Mouse (Mus musculus): ENCODE data around the gene Ccdc36.

The Ccdc36 gene

DNA sequence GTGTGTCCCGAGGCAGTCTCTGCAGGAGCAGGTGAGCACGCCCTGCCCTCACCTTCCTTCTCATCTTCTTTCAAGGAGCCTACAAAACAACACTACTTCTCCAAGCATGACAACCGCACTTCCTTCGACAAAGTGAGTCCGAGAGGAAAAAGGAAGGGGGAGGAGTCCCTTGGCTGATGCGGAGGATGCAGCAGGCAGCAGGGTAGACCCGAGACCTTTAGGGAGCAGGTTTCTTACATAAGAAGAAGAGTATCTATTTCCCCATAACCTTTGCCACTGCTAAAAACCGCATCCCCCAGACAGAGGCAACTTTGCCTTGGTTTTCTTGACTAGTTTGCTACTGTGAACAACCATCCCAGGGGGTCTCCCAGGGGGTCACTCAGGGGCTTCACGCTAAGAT, 16.8 kb upstream of the Ccdc36 start:
- no peak for DNase-seq (ENCODE audit: low read depth, low spot score)

DNA sequence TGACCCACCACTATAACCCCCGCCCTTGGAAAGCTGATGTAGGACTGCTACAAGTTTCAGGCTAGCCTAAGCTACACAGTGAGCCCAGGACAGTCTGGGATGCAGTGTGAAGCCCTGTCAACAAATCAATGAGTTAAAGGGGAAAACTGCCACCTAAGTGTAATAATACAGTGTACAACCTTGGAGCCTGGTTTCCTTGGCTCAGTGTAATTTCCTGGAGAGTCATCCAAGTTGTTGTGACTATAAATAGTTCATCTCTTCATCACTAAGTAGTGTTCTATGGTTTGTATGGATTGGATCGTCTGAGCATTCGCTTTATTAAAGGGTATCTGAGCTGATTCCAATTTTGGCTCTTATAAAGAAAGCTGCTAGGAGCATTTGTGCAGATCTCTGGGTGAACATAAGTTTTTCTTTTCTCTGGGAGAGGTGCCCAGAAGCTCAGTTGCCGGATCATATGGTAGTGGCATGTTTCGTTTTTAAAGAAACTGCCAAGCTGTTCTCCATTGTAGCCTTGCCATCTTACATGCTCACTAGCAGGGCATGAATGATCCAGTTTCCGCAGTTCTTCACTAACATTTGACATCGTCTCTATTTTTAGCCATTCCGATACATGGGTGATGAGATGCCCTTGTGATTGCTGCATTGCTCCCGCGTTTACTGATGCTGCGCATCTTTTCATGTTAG, 13.1 kb upstream of the Ccdc36 start:
- no peak for DNase-seq (ENCODE audit: low read depth, low spot score)

- DNase-seq (ENCODE audit: low read depth, low spot score) = no peak
Measured at GRCm38 (mm10) chr9:108440485-108440884, 12.2 kb upstream of the Ccdc36 start.

- no peak for DNase-seq (ENCODE audit: low read depth, low spot score)
Measured at GRCm38 (mm10) chr9:108439176-108439575, 10.9 kb upstream of the Ccdc36 start.

DNA sequence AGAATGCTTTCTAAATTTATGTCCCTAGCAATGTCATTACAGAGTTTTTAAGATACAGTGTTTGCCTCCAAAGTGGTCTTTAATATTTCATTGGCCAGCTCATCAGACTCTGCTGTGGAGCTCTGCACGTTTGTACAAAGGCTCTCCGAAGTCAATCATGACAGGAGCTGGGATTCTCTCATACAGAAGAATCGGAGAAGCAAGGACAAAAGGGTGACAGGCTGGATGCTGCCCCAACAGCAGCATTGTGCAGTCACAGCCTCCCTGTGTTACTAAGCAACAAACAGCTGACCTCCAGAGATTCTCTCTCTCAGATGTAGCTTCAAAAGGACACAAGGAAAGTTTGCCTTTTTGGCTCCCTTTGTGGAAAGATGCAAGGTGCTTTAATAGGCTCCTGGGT, 7.9 kb upstream of the Ccdc36 start, which contains the start of gene BC048562:
Gene BC048562, plus strand, starts transcription at position 301 of the 400 bp plus-strand sequence.
- no peak for DNase-seq (ENCODE audit: low read depth, low spot score)

DNA sequence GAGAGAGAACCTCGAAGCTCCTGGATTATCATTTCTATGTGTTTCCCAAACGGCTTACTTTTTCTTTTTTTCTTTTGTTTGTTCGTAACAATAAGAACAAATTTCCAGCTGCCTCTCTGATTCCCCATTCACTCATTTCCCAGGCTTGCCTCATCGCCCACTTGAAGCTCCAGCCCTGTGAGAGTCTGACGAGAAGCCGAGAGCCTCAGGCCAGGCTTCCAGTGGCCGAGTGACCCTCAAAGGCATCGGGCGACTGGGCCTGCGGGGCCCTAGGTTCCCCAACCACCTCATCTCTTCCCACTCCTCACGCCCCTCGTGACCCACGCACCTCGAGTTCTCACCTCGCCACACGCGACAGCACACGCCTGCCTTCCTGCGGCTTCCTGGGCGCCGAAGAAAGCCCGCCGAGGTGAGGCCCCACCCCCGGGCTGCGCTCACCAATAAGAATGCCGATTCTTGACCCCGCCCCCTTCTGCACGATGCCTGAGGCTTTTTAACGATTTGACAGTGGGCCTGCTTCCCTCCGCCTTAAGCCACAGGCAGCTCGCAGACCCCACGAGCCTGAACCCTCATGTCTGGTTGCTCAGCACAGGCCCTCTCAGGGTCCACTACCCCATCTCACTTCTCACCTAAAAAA, 3.3 kb upstream of the Ccdc36 start:
- DNase-seq (ENCODE audit: low read depth, low spot score) = peak; percentile 93

GRCm38 (mm10) chr9:108412221-108412620, 16.1 kb downstream of the Ccdc36 start:
- DNase-seq (ENCODE audit: low read depth, low spot score) = no peak

GRCm38 (mm10) chr9:108411381-108411942, 16.8 kb downstream of the Ccdc36 start:
- no peak for DNase-seq (ENCODE audit: low read depth, low spot score)

DNA sequence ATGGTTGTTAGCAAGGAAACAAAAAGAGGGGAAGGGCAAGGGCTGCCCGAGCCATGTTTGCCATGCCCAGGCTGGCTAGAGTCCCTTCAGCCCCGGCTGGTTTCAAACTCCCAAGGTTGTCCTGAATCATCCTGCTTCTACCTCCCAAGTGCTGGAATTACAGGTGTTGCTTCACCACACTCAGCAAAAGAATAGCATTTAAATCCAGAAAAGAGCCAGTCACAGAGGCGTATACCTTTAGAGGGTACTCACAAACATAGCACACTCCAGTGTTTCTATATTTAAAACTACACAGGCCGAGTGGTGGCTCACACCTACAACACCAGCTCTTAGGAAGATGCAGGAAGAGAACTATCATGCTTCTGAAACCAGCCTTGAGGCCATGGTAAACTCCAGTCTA, 18.7 kb downstream of the Ccdc36 start:
- no peak for DNase-seq (ENCODE audit: low read depth, low spot score)

DNA sequence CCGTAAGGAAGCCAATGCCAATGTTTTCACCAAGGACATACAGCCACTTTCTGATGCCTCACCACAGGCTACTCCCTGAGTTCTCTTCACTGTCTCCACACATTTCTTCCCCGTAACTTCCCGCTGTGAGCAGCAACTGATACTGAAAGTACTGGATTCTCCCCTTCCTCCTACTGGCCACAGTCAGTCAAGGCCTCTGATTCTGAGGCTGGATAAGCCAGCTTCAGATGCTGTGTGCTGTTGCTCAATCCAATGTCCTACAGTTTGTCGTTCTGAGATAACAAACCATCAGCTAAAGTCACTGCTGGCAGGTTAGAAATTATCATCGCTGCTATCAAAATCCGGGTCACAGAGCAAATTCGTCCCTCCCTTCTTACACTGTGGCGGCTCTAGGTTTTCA, 23.8 kb downstream of the Ccdc36 start:
- peak; percentile 47 for DNase-seq (ENCODE audit: low read depth, low spot score)

DNA sequence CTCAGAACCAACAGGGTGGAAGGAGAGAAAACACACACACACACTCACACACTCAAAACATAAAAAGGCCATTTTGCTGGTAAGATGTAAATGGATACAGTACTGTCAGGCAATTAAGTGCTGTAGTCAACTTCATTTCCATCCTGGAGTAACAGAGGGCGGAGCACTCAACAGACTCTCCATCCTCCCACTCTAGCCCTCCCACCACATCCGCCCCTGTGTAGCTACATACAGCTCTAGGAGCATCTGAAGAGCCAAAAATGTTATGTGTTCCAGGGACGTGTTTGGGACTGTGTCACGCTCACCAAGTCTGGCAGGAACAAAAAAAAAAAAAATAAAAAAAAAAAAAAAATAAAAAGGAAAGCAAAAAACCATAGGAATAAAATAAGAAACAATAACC, 25.2 kb downstream of the Ccdc36 start:
- no peak for DNase-seq (ENCODE audit: low read depth, low spot score)

- no peak for DNase-seq (ENCODE audit: low read depth, low spot score)
Measured at GRCm38 (mm10) chr9:108401186-108401960, 26.9 kb downstream of the Ccdc36 start.

DNA sequence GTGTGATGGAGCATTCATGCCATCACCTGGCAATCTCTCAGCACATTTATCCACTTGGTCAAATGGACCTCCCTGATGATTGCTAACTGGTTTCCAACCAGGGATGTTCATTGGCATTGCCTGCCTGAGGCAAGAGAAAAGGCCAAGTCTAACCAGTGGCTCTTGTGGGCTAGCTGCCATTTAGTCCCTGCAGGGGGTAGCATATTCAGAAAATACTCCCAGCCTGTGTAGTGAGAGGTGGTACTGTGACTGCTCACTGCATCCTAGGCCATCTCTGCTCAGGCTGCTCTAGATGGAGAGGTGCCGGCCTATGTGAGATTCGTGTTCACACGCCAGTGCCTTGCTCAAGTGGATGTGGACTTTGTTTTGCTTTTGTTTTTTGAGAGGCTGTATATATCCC, 30.0 kb downstream of the Ccdc36 start:
- no peak for DNase-seq (ENCODE audit: low read depth, low spot score)

DNA sequence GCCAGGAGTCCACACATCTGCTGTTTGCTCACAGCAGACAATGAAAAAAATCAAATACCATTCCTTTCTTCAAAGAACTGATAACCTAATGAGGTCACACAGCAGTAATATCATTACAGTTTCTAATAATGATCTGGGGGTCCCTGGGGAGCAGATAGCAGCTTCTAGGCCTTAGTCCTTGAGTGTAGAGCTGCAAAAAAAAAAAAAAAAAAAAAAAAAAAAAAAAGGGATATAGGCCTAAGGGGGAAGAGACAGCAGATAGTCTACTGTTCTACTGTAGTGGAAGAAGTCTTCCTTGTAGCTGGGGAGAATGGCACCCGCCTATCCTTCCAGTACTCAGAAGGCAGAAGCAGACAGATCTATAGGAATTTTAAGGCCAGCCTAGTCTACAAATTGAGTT, 32.9 kb downstream of the Ccdc36 start:
- no peak for DNase-seq (ENCODE audit: low read depth, low spot score)

DNA sequence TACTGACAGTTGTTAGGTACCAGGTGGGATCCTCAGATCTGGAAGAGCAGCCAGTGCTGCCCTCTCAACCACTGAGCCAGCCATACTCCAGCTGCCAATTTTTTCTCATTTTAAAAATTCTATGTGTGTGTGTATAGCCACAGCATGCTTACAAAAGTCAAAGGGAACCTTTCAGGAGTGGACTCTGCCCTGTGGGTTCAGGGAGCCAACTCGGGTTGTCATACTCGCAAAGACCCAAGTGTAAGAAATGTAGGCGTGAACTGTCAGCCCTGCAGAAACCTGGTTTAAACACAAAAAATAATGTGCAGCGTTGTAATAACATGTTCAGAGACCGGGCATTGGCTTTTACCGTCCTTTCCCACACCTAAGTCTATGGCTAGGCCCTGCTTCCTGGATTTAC, 34.1 kb downstream of the Ccdc36 start:
- DNase-seq (ENCODE audit: low read depth, low spot score) = no peak

- peak; percentile 93 for DNase-seq (ENCODE audit: low read depth, low spot score)
Measured at GRCm38 (mm10) chr9:108392676-108393075, 35.6 kb downstream of the Ccdc36 start, which contains the start of gene 1700102P08Rik. Gene 1700102P08Rik, plus strand, starts transcription at chr9:108392805.

DNA sequence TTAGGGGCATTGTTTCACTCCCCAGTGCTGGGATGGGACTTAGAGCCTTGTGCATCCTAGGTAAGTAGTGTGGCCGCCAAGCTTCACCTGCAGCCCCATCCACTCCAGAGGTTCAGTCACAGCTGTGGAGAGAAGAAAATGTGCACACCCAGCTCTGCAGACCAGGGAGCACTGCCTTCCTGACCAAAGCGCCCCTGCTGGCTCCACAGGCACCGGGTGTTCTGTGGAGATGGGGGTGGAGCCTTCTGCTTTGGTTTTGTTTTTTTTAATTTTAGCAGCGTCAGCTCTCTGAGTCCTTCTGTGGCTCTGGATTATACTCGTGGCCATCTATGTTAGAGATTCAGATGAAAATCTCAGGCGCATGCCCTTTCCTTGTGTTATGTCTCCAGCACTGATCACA, 39.1 kb downstream of the Ccdc36 start:
- DNase-seq (ENCODE audit: low read depth, low spot score) = peak; percentile 45

- no peak for DNase-seq (ENCODE audit: low read depth, low spot score)
Measured at GRCm38 (mm10) chr9:108388601-108389000, 39.7 kb downstream of the Ccdc36 start.

DNA sequence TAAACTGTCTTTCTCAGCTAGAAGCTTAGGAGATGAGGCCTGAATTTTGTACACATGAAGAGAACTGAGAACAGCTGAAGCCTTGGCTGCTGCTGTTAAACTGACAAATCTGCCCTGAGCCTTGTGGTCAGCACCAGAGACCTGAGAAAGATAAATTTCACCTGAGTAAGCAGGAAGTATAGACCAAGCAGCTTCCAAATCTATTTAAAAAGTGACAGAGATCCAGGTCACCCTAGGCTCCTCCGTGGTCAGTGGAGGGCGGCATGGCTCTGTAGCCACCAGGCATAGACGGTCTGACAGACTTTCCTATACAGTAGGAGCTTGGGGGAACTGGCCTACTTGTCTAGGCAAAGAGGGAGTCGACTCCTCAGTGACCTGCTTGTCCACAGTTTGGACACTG, 41.5 kb downstream of the Ccdc36 start:
- no peak for DNase-seq (ENCODE audit: low read depth, low spot score)

- DNase-seq (ENCODE audit: low read depth, low spot score) = peak; percentile 81
Measured at GRCm38 (mm10) chr9:108385006-108385405, 43.3 kb downstream of the Ccdc36 start.

- no peak for DNase-seq (ENCODE audit: low read depth, low spot score)
Measured at GRCm38 (mm10) chr9:108381382-108381781, 46.9 kb downstream of the Ccdc36 start.

DNA sequence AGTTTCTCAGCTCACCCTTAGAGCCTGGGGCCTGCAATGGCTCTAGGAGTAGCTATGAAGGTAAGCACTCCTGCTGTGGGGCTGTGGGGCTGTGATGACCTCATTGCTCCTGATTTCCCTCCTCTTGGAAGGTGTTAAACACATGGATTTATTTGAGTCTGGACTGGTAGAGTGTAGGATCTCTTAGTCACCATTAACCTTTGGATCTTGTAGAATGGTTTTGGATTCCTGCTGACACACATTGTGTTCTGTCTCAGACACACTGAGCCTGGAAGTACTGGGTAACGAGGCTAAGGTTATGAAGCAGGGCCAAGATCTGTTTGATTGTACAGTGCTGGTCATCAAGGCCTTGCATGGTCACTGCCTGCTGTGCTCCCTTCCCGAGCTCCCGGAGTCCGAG, 49.0 kb downstream of the Ccdc36 start:
- DNase-seq (ENCODE audit: low read depth, low spot score) = no peak

All from ZHBTc4 (cell line).